Mouse (Mus musculus) adrenal gland, postnatal 4 days (tissue): Measurements from ENCODE around the gene Pias1. TPM values are rescaled to one million over a fixed set of nuclear protein-coding genes. Genes with fewer than 3 reads are reported as not detected.

Experiments used
- DNase-seq, 2 experiments: peaks; one replicate each; pipeline ENCODE4 v3.0.0; 2021 to 2022; ENCODE audit warnings: low spot score in 2 of 2, mixed read lengths in 2 of 2
- total RNA-seq, 2 experiments: library from RNA; stranded (reverse); gene quantifications; 2 replicates each; pipeline ENCODE4 v1.2.3; 2021

The Pias1 gene
- total RNA-seq, 2 experiments from 2014 or later = 46.0 to 48.4 TPM

GRCm38 (mm10) chr9:62858266-62859019 is 129.3 kb downstream of the Pias1 start:
- no peak for DNase-seq

- peak; percentile 46 to 76 for DNase-seq
Observed at GRCm38 (mm10) chr9:62857719-62858261, 129.9 kb downstream of the Pias1 start, which contains the start of gene Calml4. TSS of gene Calml4 (plus strand) at chr9:62858080.

GRCm38 (mm10) chr9:62857216-62857615 is 130.5 kb downstream of the Pias1 start:
- no peak for DNase-seq

- DNase-seq = no peak
Observed at GRCm38 (mm10) chr9:62854483-62854882, 133.2 kb downstream of the Pias1 start.

GRCm38 (mm10) chr9:62851571-62851970 is 136.2 kb downstream of the Pias1 start:
- DNase-seq = no peak

GRCm38 (mm10) chr9:62848641-62849040 is 139.1 kb downstream of the Pias1 start:
- DNase-seq = no peak

GRCm38 (mm10) chr9:62847694-62848093 is 140.0 kb downstream of the Pias1 start:
- DNase-seq = peak; percentile 72 to 78

GRCm38 (mm10) chr9:62844461-62844860 is 143.3 kb downstream of the Pias1 start:
- no peak for DNase-seq

- no peak for DNase-seq
Observed at GRCm38 (mm10) chr9:62843356-62844024, 144.2 kb downstream of the Pias1 start.

GRCm38 (mm10) chr9:62839172-62839770 is 148.5 kb downstream of the Pias1 start:
- no peak for DNase-seq

- DNase-seq = peak; percentile 29 to 51
Observed at GRCm38 (mm10) chr9:62838506-62839171, 149.1 kb downstream of the Pias1 start, which contains the start of gene Cln6. TSS of gene Cln6 (plus strand) at chr9:62838785.

- no peak for DNase-seq
Observed at GRCm38 (mm10) chr9:62838146-62838505, 149.6 kb downstream of the Pias1 start.

- DNase-seq = no peak
Observed at GRCm38 (mm10) chr9:62837611-62838010, 150.1 kb downstream of the Pias1 start.

- DNase-seq = no peak
Observed at GRCm38 (mm10) chr9:62835705-62836446, 151.8 kb downstream of the Pias1 start.

- DNase-seq = no peak
Observed at GRCm38 (mm10) chr9:62834906-62835305, 152.8 kb downstream of the Pias1 start.

- DNase-seq = no peak
Observed at GRCm38 (mm10) chr9:62829877-62830276, 157.8 kb downstream of the Pias1 start.

- DNase-seq = peak; percentile 91 to 94
Observed at GRCm38 (mm10) chr9:62828662-62829086, 159.1 kb downstream of the Pias1 start.
